Mouse (Mus musculus) v-Abl transformed pro-B cells (cell line): Measurements from ENCODE around the gene Pld2.

Experiments used
- in situ Hi-C, 2 experiments: fragments of 400-800 bp; cut with MboI; formaldehyde crosslinking; loops; one replicate each; pipeline ENCODE4 v1.15.1; 2025; ENCODE audit not compliant: unreplicated experiment in 2 of 2

Gene Pld2

GRCm38 (mm10) chr11:70597301-70597700 is 57.4 kb downstream of the Pld2 start:
- in situ Hi-C loops, result loop anchor here in 1 of 2 experiments (10.0 kb wide), 1 partner anchor 52 kb away; the partner anchor contains the start of gene Pld2

GRCm38 (mm10) chr11:70598451-70598953 is 58.6 kb downstream of the Pld2 start:
- in situ Hi-C loops, result loop anchor here in 1 of 2 experiments (10.0 kb wide), 1 partner anchor 54 kb away; the partner anchor contains the start of gene Pld2

- in situ Hi-C loops, result loop anchor here (5.0 to 25.0 kb wide), 4 partner anchors 60 to 368 kb away; partner anchors contain the start of genes 0610010K14Rik (in 1 of the 2), Arrb2 (in 1 of the 2), Bcl6b (in 1 of the 2) and Gltpd2 (in 1 of the 2)
Measured at GRCm38 (mm10) chr11:70605024-70605566, 65.2 kb downstream of the Pld2 start.

GRCm38 (mm10) chr11:70606717-70607116 is 66.9 kb downstream of the Pld2 start:
- in situ Hi-C loops, result loop anchor here (5.0 to 25.0 kb wide), 4 partner anchors 62 to 369 kb away; partner anchors contain the start of genes 0610010K14Rik (in 1 of the 2), Arrb2 (in 1 of the 2), Bcl6b (in 1 of the 2) and Gltpd2 (in 1 of the 2)

GRCm38 (mm10) chr11:70607611-70608010 is 67.7 kb downstream of the Pld2 start:
- in situ Hi-C loops, result loop anchor here (5.0 to 25.0 kb wide), 4 partner anchors 63 to 370 kb away; partner anchors contain the start of genes 0610010K14Rik (in 1 of the 2), Arrb2 (in 1 of the 2), Bcl6b (in 1 of the 2) and Gltpd2 (in 1 of the 2)
